Mouse (Mus musculus) kidney, adult 2 months (tissue): Measurements from ENCODE around the gene Npb.

ENCODE experiments used
- CTCF ChIP-seq: fragments of 200-500 bp; conservative IDR thresholded peaks from 2 replicates; pipeline ENCODE4 v1.5.1; 2011; ENCODE audit warnings: low read depth, mild to moderate bottlenecking, control low read depth, low read length, moderate library complexity, mixed read lengths; ENCODE audit not compliant: insufficient read depth, insufficient read length
- POLR2A ChIP-seq: fragments of 200-500 bp; IDR thresholded peaks from one replicate; pipeline ENCODE4 v1.6.1; 2011; ENCODE audit warnings: low read depth, low read length, control low read depth

GRCm38 (mm10) chr11:120608241-120609034, at the start of gene Npb:
- TF ChIP-seq CTCF, result no peak
- TF ChIP-seq POLR2A, result no peak
